ENCODE assay signal across 12 mouse cellular contexts in the genomic region with DNA sequence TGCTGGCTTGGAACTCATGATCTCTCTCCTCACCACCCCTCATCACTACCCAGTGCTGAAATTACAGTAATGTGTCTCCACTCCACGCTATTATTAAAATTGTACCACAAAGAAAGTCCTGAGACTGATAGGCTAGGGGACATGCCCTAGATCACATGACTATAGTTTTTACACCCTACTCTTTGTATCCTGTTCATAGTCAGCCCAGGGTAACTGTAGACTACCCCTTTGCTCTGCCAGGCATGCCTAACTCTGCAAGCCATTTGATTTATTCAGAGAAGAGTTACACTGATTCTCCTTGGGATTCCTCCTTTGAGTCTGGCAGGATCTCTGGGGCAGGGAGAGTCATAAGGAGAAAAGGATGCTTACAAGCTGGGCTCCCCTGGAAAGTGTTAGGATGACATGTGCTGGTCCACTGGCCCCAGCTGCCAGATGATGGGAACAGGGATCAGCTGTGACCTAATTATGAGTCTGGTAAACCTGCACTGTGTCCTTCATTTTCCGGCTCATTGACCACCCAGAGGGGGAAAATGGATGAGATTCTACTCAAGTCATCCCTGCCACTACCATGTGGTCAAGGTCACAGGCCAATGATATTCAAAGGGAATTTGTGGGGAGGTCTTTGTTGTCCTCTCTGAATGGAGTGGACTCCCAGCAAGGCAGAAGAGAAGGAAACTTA.
DNase-seq lines count a peak whose midpoint lies in the region; ATAC-seq and TF ChIP-seq lines count a peak whose summit lies in the region.
"Had no signal": no experiment of that assay in that cellular context is flagged by ENCODE, and none has a peak within 500 bp of the region (broad histone marks: within the 10 kb centered on the region; RNA-seq: fewer than 3 reads in every experiment).

No protein-coding gene starts in this region.

- no peak overlapping the region for H3K4me2 ChIP-seq in midbrain, embryonic 15.5 days
- no peak overlapping the region for H3K4me2 ChIP-seq in hindbrain, embryonic 13.5 days
- H3K4me2 ChIP-seq: heart, embryonic 12.5 days; liver, embryonic 15.5 days had no signal

- peaks cover 7% of the 10 kb centered on the region; the same call in 1 of the 2 replicates for H3K4me1 ChIP-seq in midbrain, embryonic 10.5 days
- no peaks in the 10 kb centered on the region for H3K4me1 ChIP-seq in midbrain, embryonic 15.5 days
- H3K4me1 ChIP-seq in hindbrain, embryonic 13.5 days (replicated peaks) = peaks cover 7% of the 10 kb centered on the region
- H3K4me1 ChIP-seq: heart, embryonic 12.5 days; liver, embryonic 15.5 days had no signal

- DNase-seq in midbrain, embryonic 10.5 days (ENCODE audit: low spot score) = peak; percentile 16
- peak; percentile 3 to 5 for DNase-seq in cerebellum, postnatal 36 days
- peak; percentile 20 for DNase-seq in retina, adult 2 months (ENCODE audit: low read depth, low spot score)
- DNase-seq in heart, postnatal 36 days = no peak
- no peak for DNase-seq in layer of hippocampus, adult 2 months (ENCODE audit: low spot score in 2 of 2)
- no peak for DNase-seq in spleen, postnatal 10 days (ENCODE audit: low spot score in 2 of 2)

- no peak for TF ChIP-seq CTCF in layer of hippocampus, adult 2 months (conservative IDR thresholded peaks at IDR 0.05)

- H3K27me3 ChIP-seq in midbrain, embryonic 10.5 days (ENCODE audit: low read depth, poor library complexity, severe bottlenecking) = no peaks in the 10 kb centered on the region
- H3K27me3 ChIP-seq in midbrain, embryonic 15.5 days (replicated peaks) = no peaks in the 10 kb centered on the region
- H3K27me3 ChIP-seq in hindbrain, embryonic 13.5 days = no peaks in the 10 kb centered on the region
- H3K27me3 ChIP-seq: heart, embryonic 12.5 days; liver, embryonic 15.5 days had no signal

- no peak overlapping the region for H3K27ac ChIP-seq in midbrain, embryonic 10.5 days (replicated peaks)
- no peak overlapping the region for H3K27ac ChIP-seq in midbrain, embryonic 15.5 days
- peak overlapping the region; percentile 66; the same call in 1 of the 2 replicates for H3K27ac ChIP-seq in hindbrain, embryonic 13.5 days
- H3K27ac ChIP-seq in layer of hippocampus, adult 2 months = no peak overlapping the region
- H3K27ac ChIP-seq: liver, embryonic 15.5 days had no signal

- H3K9me3 ChIP-seq in midbrain, embryonic 10.5 days (replicated peaks) = no peaks in the 10 kb centered on the region
- H3K9me3 ChIP-seq in midbrain, embryonic 15.5 days = no peaks in the 10 kb centered on the region
- no peaks in the 10 kb centered on the region for H3K9me3 ChIP-seq in hindbrain, embryonic 13.5 days
- H3K9me3 ChIP-seq: heart, embryonic 12.5 days; liver, embryonic 15.5 days had no signal

- ATAC-seq in midbrain, embryonic 15.5 days (replicated peaks) = no peak
- peak; percentile 74 for ATAC-seq in hindbrain, embryonic 13.5 days (ENCODE audit: low FRiP score)
- ATAC-seq: intestine, embryonic 16.5 days had no signal

- H3K9ac ChIP-seq in midbrain, embryonic 15.5 days = no peak overlapping the region
- no peak overlapping the region for H3K9ac ChIP-seq in hindbrain, embryonic 13.5 days
- H3K9ac ChIP-seq: heart, embryonic 12.5 days; liver, embryonic 15.5 days had no signal

- no peaks in the 10 kb centered on the region for H3K36me3 ChIP-seq in midbrain, embryonic 10.5 days
- no peaks in the 10 kb centered on the region for H3K36me3 ChIP-seq in midbrain, embryonic 15.5 days (replicated peaks)
- no peaks in the 10 kb centered on the region for H3K36me3 ChIP-seq in hindbrain, embryonic 13.5 days
- H3K36me3 ChIP-seq: heart, embryonic 12.5 days; liver, embryonic 15.5 days had no signal

- 71% methylated on average over 2 of the region's 2 CpGs for WGBS in midbrain, embryonic 10.5 days
- 62% methylated on average over 2 of the region's 2 CpGs for WGBS in midbrain, embryonic 15.5 days
- 36% methylated on average over 2 of the region's 2 CpGs for WGBS in hindbrain, embryonic 13.5 days

- intact Hi-C loops in heart, postnatal 36 days (cut with DNase I) = no loop called here

- H3K4me3 ChIP-seq in midbrain, embryonic 10.5 days = no peak overlapping the region
- no peak overlapping the region for H3K4me3 ChIP-seq in midbrain, embryonic 15.5 days
- no peak overlapping the region for H3K4me3 ChIP-seq in hindbrain, embryonic 13.5 days
- no peak overlapping the region for H3K4me3 ChIP-seq in layer of hippocampus, adult 2 months
- H3K4me3 ChIP-seq: heart, embryonic 12.5 days; liver, embryonic 15.5 days; myocyte had no signal

Comparison
In these comparisons a context has a peak if more than half of its experiments do, and no peak if none do; other contexts are left out.
1. DNase-seq: peak in midbrain, embryonic 10.5 days (single experiment), cerebellum, postnatal 36 days (2 of 2) and retina, adult 2 months (single experiment); none in heart, postnatal 36 days (0 of 2), layer of hippocampus, adult 2 months (0 of 2) and spleen, postnatal 10 days (0 of 2).